ENCODE assay signal across 22 mouse cellular contexts in genomic region chr9:13414230-13414766, GRCm38 (mm10). TPM values are rescaled to one million over a fixed set of nuclear protein-coding genes. Genes with fewer than 3 reads are reported as not detected.
"Had no signal": no experiment of that assay in that cellular context is flagged by ENCODE, and none has a peak within 500 bp of the region (broad histone marks: within the 10 kb centered on the region; RNA-seq: fewer than 3 reads in every experiment).

No protein-coding gene starts in this region.

- DNase-seq: kidney, adult 2 months; kidney, postnatal 14 days; liver; liver, embryonic 13.5 days; lung, adult 2 months; lung, postnatal 10 days; retina, postnatal 1 day; right cerebral cortex, postnatal 4 days; spleen, adult 18-20 months; thymus, adult 2 months; thymus, postnatal 25 days had no signal

- H3K36me3 ChIP-seq: intestine, embryonic 15.5 days; kidney, embryonic 15.5 days; liver, embryonic 13.5 days; stomach, embryonic 15.5 days had no signal

- H3K9ac ChIP-seq: intestine, embryonic 15.5 days; kidney, embryonic 15.5 days; liver, embryonic 13.5 days; neural tube, embryonic 13.5 days; stomach, embryonic 15.5 days had no signal

- H3K4me3 ChIP-seq: intestine, embryonic 15.5 days; kidney, embryonic 15.5 days; left cerebral cortex, adult 2 months; liver, embryonic 13.5 days; neural tube, embryonic 13.5 days; stomach, embryonic 15.5 days had no signal

- H3K4me2 ChIP-seq: intestine, embryonic 15.5 days; kidney, embryonic 15.5 days; liver, embryonic 13.5 days; neural tube, embryonic 13.5 days; stomach, embryonic 15.5 days had no signal

- H3K27ac ChIP-seq: intestine, embryonic 15.5 days; kidney, embryonic 15.5 days; left cerebral cortex, adult 2 months; liver, embryonic 13.5 days; macrophage; neural tube, embryonic 13.5 days; stomach, embryonic 15.5 days had no signal

- H3K27me3 ChIP-seq: intestine, embryonic 15.5 days; kidney, embryonic 15.5 days; liver, embryonic 13.5 days; neural tube, embryonic 13.5 days; stomach, embryonic 15.5 days had no signal

- H3K9me3 ChIP-seq: intestine, embryonic 15.5 days; kidney, embryonic 15.5 days; liver, embryonic 13.5 days; neural tube, embryonic 13.5 days; stomach, embryonic 15.5 days had no signal

- ATAC-seq: intestine, embryonic 15.5 days had no signal

- H3K4me1 ChIP-seq: intestine, embryonic 15.5 days; kidney, embryonic 15.5 days; liver, embryonic 13.5 days; neural tube, embryonic 13.5 days; stomach, embryonic 15.5 days had no signal

RNA-seq across cellular contexts. Expression of gene Gm17571, which starts 32.3 kb away (rescaled TPM):
- total RNA-seq: layer of hippocampus, postnatal 25 days; left cerebral cortex, adult 2 months; left cerebral cortex, postnatal 14 days had no signal
- polyA plus RNA-seq: intestine, embryonic 15.5 days; kidney, adult 2 months; kidney, embryonic 15.5 days; limb, embryonic 11.5 days; liver, embryonic 13.5 days; lung, adult 2 months; macrophage; neural tube, embryonic 13.5 days; stomach, embryonic 15.5 days; testis, adult 2 months; thymus, adult 2 months; urinary bladder, adult 2 months had no signal
